Mouse (Mus musculus) cerebellum, adult 11-12 months (tissue): ENCODE measurements around the gene Ust.

Experiments
- DNase-seq: peaks from one replicate; pipeline ENCODE4 v3.0.0; 2022

Gene Ust

GRCm38 (mm10) chr10:8213906-8214421 lies 304.7 kb downstream of the Ust start:
- DNase-seq = no peak

GRCm38 (mm10) chr10:8213266-8213905 lies 305.2 kb downstream of the Ust start:
- DNase-seq = no peak

GRCm38 (mm10) chr10:8212611-8213226 lies 305.9 kb downstream of the Ust start:
- no peak for DNase-seq

GRCm38 (mm10) chr10:8211694-8212093 lies 306.9 kb downstream of the Ust start:
- DNase-seq = no peak

GRCm38 (mm10) chr10:8210366-8210765 lies 308.3 kb downstream of the Ust start:
- DNase-seq = no peak

- no peak for DNase-seq
Measured at GRCm38 (mm10) chr10:8207358-8207757, 311.3 kb downstream of the Ust start.

- no peak for DNase-seq
Measured at GRCm38 (mm10) chr10:8203681-8204080, 314.9 kb downstream of the Ust start.

- DNase-seq = peak; percentile 16
Measured at GRCm38 (mm10) chr10:8199816-8200215, 318.8 kb downstream of the Ust start.

GRCm38 (mm10) chr10:8199026-8199756 lies 319.4 kb downstream of the Ust start:
- no peak for DNase-seq

- DNase-seq = no peak
Measured at GRCm38 (mm10) chr10:8197661-8198060, 321.0 kb downstream of the Ust start.

GRCm38 (mm10) chr10:8196300-8196699 lies 322.3 kb downstream of the Ust start:
- peak; percentile 52 for DNase-seq

GRCm38 (mm10) chr10:8195730-8196129 lies 322.9 kb downstream of the Ust start:
- DNase-seq = no peak

- no peak for DNase-seq
Measured at GRCm38 (mm10) chr10:8189331-8189981, 329.2 kb downstream of the Ust start.

GRCm38 (mm10) chr10:8185586-8185985 lies 333.0 kb downstream of the Ust start:
- no peak for DNase-seq

GRCm38 (mm10) chr10:8184711-8185110 lies 333.9 kb downstream of the Ust start:
- DNase-seq = no peak

GRCm38 (mm10) chr10:8183171-8183570 lies 335.5 kb downstream of the Ust start:
- no peak for DNase-seq

- no peak for DNase-seq
Measured at GRCm38 (mm10) chr10:8181596-8182185, 336.9 kb downstream of the Ust start.

GRCm38 (mm10) chr10:8177618-8178017 lies 341.0 kb downstream of the Ust start:
- DNase-seq = no peak

GRCm38 (mm10) chr10:8176351-8177053 lies 342.1 kb downstream of the Ust start:
- DNase-seq = no peak

GRCm38 (mm10) chr10:8176008-8176350 lies 342.6 kb downstream of the Ust start:
- DNase-seq = no peak

- no peak for DNase-seq
Measured at GRCm38 (mm10) chr10:8174697-8175096, 343.9 kb downstream of the Ust start.

GRCm38 (mm10) chr10:8174230-8174629 lies 344.4 kb downstream of the Ust start:
- no peak for DNase-seq
